Mouse (Mus musculus): ENCODE data around the gene Gm6685. TPM values are rescaled to one million over a fixed set of nuclear protein-coding genes. Genes with fewer than 3 reads are reported as not detected.

The Gm6685 gene
- polyA plus RNA-seq, 1 experiment from 2014 or later, result 0.29 TPM

DNA sequence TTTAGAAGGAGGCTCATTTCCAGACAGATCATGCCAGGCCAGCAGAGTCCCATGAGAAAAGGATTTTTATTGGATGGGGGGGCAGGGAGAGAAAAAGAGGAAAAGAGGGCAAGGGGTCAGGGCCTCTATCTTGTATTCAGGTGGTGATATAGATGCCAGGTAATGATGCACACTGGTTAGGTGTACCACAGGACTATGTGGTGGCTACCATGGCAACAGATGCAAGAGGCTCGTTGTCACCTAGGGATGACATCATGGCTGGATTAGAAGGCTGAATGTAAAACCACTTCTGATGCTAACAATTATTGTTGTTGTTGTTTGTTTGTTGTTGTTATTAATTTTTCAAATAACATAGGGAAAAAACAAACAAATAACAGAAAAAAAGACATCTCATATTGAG lies 49.2 kb downstream of the Gm6685 start:
- Histone ChIP-seq H3K9me3 (replicated peaks) (no peaks in the 10 kb centered on the region), H3K27me3 (no peaks in the 10 kb centered on the region), H3K4me1 (no peaks in the 10 kb centered on the region), H3K9ac (no peak overlapping the region), H3K36me3 (no peaks in the 10 kb centered on the region), H3K4me3 (replicated peaks) (no peak overlapping the region), H3K4me2 (replicated peaks) (no peak overlapping the region), H3K27ac (replicated peaks) (no peak overlapping the region)
- no peak for ATAC-seq (ENCODE audit: insufficient number of reproducible peaks, low FRiP score, low TSS enrichment, low read depth)
- WGBS, result 87% methylated on average over 1 of the region's 1 CpGs

Other genes with a start within 250 kb of the Gm6685 start
- 3.4 and 3.5 TPM in 2 replicates for gene Ccdc85a, start 244.5 kb upstream of the Gm6685 start, polyA plus RNA-seq (2015; fragmentation: Nextera tagmentation; extraction: Ambion mirVana)